Mouse (Mus musculus) monocyte, adult 5-6 weeks (primary cell): ENCODE results near the gene Gm20909. TPM values are rescaled to one million over a fixed set of nuclear protein-coding genes. Genes with fewer than 3 reads are reported as not detected.
"Not testable (repeated sequence)": the region's sequence is repeated elsewhere in the genome, so short reads cannot be mapped to it uniquely, and the experiment has no call there.

Source experiments
- ATAC-seq: fragments of 153-309, 156-312 bp; replicated peaks from 2 replicates; pipeline ENCODE4 v1.8.0; 2017; ENCODE audit warnings: mild to moderate bottlenecking; ENCODE audit not compliant: low TSS enrichment, insufficient number of reproducible peaks, severe bottlenecking, poor library complexity, low FRiP score
- total RNA-seq: library from RNA; stranded (forward); fragments of 200-1000, 200-491, 200-594 nt; gene quantifications from 3 replicates; pipeline ENCODE4 v1.2.3, GENCODE M21; 2017

Gm20909 gene
- not detected in 3 replicates for total RNA-seq

DNA sequence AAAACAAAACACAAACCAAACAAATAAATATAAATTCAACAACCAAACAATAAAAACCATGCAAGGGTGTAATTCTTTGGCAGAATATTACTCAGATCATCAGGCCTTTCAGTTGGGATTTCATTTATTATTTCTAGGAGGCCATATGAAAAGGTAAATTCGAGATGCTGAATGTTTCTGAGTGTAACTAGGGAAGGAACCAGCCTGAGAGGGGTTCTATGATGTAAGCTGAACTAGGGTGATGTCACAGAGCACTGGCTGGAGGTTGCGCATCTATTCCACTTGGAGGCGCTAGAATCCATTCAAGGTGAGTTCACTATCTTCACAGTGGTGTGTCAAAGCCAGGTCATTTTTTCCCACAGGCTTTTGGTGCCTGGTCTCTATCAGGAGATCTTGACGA lies at the start of gene Gm20909:
TSS of gene Gm20909 (plus strand) at position 301 of the 400 bp plus-strand sequence.
- ATAC-seq: not testable (repeated sequence)

Other genes with a start within 250 kb of the Gm20909 start
- not detected in 3 replicates for gene Gm29866, start 170.9 kb upstream of the Gm20909 start, total RNA-seq
- not detected in 3 replicates for gene Gm20865, start 77.0 kb downstream of the Gm20909 start, total RNA-seq